Mouse (Mus musculus) natural killer cell, adult 2 months (primary cell): Measurements from ENCODE around the gene Sppl2c.
A peak's percentile ranks its signal among the peaks of the same experiment; 100 is the strongest.
"Not testable (repeated sequence)": the region's sequence is repeated elsewhere in the genome, so short reads cannot be mapped to it uniquely, and the experiment has no call there.

Source experiments
- DNase-seq, 2 experiments: peaks; one replicate each; pipeline ENCODE4 v3.0.0; 2022; ENCODE audit warnings: low spot score in 2 of 2

The Sppl2c gene

DNA sequence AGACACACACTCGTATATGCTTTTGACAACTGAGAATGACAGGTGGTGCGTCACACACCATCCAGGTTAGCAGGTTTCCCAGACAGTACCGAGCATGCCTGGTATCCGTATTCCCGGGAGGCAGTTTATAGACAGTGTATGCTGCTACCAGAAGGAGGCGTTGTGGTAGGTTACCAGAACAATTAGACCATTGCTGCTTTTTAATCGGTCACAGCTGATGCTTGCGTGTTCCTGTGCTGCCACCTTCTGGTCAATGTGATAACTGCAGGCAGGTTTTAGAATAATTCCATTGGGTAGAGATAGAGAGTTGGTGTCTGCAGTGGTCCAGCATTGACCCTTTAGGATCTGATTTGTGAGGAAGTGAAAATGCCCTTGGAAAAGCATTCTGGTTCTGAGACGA, 9.7 kb downstream of the Sppl2c start:
- DNase-seq: peak; percentile 39 to 66

DNA sequence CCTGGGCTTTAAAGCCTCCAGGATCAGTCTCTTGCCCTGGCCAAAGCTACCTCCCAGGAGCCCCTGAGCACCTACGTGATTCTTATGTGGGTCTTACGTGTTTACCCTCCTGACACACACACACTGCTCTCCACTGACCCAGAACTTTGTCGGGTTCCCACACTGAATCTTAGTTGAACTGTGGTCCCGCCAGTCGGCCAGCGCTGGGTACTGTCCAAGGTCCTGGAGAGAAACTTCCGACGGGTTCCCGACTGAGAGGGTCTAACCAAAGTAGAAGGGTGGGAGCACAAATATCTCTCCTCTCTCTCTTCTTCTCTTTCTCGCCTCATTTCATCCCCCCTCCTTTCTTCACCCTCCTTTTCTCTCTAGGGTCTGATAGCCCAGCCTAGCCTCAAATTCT, 11.7 kb downstream of the Sppl2c start:
- DNase-seq: no peak

DNA sequence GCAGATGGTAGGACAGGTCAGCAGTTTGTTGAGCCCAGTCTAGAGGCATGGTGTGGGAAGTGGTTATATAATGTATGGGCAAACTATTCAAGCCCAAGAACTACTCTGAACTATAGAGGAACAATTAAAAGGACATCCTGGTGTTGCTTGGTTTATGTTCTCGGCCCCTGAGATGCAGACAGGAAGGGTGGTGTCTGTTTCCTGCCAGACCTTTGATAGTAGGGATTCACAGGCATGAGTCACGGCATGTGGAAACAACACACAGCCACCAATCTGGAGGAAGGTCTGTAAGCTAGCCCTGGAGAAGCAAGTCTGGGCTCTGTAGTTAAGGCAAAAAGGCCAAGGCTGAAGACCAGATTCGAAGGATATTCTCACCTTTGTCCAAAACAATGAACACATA, 17.1 kb downstream of the Sppl2c start:
- no peak for DNase-seq

DNA sequence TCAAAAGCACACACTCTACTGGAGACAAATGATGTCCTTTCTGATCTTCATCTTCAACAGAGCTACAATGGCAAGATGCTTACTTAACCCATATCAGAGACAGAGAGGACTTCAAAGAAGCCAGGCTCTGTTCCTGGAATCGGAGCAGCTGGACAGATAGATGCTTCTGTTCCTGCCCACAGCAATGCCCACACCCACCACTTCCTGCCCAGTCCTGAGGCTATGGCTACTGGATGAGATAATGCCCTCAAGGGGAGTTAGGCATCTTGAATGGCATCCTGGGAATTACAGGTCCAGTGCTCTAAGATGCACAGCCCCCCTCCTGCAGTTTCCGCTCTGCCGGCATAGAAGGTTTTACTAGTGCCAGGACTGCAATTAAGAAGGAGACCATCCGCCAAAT, 20.4 kb downstream of the Sppl2c start:
- DNase-seq: no peak

DNA sequence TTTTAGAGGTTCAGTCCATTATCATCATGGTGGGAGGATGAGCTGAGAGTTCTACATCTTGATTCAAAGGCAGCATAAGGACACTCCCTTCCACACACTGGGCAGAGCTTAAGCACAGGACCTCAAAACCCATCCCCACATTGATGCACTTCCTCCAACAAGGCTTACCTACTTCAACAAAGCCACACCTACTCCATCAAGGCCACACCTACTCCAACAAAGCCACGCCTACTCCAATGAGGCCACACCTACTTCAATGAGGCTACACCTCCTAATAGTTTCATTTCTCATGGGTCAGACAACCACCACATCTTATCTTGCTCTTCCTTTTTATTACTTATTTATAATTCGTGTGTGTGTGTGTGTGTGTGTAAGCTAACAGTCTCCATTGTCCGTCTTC, 22.9 kb downstream of the Sppl2c start:
- DNase-seq: no peak

DNA sequence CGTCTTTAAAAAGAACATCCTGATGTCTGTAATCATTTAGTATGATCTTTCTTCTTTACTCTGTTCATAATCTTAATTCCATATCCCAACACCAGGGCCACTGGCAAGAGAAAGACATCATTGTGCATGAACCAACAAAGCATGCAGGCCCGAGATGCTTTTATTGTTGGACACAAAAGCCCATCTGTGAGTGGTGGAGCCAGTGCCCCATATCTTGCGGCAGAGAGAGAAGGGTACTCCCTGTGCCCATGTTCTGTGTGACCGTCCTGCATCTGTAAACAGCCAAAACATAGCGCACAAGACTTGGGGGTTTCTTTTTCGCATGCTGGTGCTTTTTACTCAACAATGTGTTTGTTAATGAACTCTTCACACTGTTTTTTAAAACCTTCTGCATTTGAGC, 25.1 kb downstream of the Sppl2c start:
- no peak for DNase-seq

DNA sequence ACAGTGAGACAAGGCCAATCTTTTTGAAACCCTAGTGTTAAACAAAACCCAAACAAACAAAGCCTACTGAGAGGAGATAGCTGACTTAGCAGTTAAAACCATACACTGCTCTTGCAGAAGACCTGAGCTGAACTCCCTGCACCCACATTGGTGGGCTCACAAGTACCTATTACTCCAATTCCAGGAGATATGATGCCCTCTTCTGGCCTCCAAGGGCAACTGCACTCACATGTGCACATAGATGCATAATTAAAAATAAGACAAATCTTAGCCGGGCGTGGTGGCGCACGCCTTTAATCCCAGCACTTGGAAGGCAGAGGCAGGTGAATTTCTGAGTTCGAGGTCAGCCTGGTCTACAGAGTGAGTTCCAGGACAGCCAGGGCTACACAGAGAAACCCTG, 28.0 kb downstream of the Sppl2c start:
- not testable (repeated sequence) for DNase-seq

DNA sequence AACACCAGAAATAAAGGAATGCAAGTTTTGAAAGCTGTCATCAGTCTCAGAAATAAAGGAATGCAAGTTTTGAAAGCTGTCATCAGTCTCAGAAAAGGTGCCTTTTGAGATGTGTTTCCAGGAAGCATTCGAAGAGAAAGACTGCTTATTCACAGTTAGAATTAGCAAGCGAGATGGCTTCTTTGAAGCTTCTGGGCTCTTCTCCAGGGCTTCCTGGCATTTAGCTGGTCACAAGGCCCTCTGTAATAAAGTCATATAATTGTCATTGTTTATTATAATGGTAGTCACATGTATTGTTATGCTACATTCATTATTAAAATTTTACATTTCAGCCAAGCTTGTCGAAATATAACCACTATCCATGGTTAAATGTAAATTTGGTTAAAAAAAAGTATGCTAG, 31.9 kb downstream of the Sppl2c start:
- no peak for DNase-seq

DNA sequence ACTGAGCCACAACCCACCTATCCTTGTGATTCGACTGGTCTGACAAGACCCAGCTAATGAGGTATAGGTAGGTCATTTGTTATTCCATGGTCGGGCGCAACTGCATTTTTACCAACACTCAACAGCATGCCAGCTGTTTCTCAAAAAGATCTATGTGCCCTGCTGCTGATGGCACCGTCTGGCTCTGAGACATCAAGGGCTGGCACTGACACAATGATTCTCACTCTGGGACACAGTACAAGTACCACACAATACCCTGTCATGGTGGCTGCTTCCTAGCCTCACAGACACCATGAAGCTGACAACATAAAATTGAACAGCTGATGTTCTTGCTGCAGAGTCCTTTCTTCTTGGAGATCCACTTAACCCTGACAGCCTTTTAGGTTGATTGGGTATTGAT, 34.2 kb downstream of the Sppl2c start:
- no peak for DNase-seq

DNA sequence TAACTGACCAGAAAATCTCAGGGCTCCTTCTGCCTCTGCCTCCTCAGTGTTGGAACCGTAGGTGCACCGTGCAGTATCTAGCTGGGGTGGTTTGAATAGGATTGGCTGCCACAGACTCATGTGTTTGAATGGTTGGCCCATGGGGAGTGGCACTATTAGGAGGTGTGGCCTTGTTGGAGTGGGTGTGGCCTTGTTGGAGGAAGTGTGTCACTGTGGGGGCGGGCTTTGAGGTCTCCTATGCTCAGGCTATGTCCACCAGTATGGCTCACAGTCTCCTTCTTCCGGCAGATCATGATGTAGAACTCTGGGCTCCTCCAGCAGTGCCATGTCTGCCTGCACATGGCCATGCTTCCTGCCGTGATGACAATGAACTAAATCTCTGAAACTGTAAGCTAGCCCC, 35.6 kb downstream of the Sppl2c start:
- DNase-seq: no peak

DNA sequence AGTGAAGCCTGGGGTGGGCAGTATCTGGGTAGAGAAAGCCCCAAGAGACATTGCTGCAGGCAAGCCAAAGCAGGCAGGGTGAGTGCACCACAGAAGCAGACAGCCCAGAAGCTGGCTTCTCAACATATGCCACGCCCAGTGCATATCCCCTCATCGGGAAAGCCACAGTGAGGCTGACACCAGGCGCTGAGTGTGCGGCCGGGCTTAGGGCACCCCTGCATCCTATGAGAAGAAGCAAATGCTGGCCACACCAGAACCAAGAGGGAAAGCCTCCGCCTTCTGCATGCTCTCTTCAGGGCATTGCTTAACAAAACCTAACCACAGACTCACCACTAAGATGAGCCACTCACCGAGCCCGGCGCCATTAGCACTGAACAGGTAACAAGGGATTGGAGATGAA, 37.2 kb downstream of the Sppl2c start:
- no peak for DNase-seq

DNA sequence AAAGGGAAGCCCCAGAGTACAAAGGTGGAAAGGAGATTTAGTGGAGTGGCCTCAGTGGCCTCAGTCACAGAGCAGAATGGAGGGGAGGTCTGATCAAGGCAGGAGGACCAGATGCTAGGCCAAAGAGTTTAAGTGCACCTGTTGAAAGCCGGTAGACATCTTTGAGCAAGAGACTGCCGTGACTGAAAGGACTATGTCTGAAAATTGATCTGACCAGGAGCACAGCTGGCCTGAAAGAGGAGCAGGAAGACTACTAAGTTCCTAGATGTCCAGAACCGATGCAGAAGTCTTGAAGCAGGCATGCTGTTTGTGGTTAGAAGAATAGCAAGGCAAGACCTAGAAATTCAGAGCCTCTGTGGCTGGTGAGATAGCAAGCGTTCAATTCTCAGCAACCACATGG, 43.3 kb downstream of the Sppl2c start:
- no peak for DNase-seq

DNA sequence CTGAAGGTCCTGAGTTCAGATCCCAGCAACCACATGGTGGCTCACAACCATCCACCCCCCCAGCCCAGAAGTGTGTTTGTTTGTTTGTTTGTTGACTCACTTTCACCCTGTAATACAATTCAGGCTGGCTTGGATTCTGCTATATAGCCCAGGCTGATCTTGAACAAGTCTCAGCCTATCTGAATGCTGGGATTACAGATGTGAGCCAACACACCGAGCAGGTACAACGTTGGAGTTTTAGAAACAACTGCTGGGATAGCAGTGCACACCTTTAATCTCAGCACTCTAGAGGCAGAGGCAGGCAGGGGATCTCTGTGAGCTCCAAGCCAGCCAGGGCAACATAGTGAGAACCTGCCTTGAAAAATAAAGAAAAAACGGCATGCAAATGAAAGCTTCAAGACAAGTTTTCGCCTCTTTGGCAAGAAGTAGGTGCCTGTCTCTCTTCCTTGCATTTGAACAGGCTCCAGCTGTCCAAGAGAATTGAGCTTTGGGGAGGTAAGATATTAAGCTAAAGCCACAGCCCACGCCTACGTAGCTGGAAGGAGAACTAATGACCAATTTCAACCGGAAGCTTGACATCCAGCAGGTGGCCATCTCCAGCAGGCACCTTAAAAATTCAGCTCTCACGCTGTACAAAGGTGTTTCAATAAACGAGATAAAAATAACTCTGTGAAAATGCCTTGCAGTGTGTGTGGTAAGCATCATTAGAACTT, 44.1 kb downstream of the Sppl2c start:
- no peak for DNase-seq

DNA sequence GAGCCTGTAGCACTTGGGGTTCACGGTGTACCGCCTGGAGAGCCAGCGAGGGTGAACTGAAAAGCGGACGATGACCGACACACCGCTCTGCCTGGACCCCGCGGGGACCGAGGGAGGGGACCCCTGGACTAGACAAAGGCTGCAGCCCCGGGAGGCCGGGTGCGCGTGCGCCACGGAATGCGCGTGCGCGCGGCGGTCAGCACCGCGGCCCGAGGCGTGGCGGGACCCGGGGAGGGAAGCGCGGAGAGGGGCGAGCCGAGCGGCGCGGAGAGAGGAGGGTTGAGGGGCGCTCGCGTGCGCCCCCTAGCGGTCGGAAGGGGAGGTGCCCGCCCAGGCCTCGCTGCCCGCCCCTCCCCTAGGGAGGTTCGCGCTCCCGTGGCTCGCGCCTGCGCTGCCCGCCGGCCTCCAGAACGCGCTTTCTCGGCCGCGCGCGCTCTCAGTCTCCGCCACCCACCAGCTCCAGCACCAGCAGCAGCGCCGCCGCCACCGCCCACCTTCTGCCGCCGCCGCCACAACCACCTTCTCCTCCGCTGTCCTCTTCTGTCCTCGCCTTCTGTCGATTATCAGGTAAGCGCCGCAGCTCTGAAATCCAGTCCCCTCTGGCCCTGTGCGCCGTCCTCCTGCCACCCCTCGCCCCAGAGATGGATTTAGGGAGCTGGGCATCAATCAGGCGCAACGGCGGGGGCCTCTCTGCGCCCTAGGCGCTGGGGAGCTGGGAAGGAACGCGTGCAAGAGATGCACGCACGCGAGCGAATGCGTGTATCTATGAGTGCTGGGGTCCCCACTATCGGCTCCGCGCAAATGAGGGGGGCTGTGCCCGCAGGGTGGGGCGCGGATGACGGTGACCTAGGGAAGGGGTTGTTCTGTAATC, 45.1 kb downstream of the Sppl2c start, which contains the start of gene Mapt:
Mapt (plus strand) TSS at position 350 of the 871 bp plus-strand sequence.
- DNase-seq: peak; percentile 30 to 60

DNA sequence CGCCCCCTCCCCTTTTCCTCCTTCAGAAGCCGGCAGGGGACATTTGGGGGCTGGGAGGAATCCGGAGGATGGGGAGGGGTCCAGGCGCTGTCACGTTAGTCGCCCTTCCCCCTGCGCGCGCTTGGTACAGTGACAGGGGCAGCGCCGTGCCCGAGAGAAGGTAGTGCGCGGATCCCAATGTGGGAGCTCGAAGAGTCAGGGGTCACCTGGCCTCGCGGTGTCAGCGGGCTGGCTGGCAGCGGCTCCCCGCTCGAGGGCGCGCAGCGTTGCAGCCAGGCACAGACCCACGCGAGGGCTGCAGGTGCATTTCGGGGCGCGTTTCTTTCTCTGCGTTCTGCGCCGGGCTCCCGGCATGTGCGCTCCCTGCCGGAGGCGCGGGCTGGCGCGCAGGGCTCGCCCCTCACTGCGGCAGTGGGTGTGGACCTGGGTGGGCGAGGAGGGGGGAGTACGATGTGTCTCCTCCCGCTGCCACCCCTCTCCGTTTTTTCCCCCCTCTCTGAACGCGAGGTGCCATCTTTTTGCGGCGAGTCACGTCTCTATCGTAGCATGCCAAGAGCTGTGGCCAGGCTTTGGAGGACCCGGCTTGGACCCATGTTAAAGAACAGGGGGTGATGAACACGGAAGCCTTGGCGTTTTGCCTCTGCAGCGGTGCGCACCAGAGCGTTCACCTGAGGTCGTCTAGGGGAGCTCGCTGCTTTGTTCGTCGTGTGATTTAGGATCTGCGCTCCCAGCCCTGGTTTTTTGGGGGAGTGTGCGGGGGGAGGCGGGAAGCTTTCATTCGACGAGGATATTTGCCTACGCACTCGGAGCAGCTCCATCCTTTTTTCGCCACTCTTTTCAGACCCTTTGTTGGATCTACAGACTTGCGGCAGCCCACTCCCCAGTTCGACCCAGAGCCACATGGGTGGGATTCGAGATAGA, 46.3 kb downstream of the Sppl2c start:
- peak in 1 of 2 experiments; percentile 15 for DNase-seq

DNA sequence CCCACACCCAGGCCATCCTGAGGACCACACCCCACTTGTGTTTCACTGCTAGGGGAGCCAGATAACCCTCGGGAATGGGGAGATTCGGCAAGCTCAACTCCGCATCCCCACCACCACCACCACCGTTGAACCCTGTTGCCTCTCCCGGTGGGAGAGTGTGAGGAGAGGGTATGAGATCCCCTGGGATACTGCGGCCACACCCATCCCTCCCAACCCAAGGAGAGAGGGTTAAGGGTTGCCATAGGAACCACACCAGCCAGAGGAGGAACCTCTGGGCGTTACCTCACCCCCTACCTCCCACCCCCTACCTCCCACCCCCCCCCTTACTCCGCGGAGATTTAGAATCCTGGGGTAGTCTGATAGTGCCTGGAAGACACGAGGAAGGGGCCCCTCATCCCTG, 47.0 kb downstream of the Sppl2c start:
- no peak for DNase-seq

DNA sequence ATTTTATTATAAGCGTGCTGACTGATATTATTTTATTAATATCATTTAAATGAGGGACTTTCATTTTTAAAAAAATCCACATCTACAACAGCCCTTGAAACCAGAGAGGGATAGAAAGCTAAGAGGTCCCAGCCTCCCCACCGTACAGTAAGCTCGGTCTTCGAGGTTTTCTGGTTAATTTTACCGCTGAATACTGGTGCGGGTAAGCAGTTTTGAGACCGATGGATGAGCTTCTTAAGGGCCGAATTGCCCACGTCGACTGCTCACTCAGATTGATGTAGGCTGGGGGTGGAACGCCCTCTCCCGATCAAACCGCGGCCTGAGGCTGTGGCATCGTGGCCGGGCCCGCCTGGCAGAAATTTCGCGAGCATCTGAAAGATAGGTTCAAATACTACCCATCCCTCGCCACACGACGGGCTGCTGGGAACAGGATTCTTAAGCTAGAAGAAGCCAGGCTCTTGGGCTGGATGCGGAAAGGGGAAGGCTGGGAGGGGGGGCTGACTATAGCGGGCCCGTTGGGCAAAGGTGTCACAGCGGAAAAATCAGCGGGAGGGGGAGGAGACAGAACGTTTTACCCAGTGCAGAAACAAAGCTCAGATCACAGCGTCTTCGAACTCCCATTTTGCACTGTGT, 47.6 kb downstream of the Sppl2c start:
- DNase-seq: no peak

DNA sequence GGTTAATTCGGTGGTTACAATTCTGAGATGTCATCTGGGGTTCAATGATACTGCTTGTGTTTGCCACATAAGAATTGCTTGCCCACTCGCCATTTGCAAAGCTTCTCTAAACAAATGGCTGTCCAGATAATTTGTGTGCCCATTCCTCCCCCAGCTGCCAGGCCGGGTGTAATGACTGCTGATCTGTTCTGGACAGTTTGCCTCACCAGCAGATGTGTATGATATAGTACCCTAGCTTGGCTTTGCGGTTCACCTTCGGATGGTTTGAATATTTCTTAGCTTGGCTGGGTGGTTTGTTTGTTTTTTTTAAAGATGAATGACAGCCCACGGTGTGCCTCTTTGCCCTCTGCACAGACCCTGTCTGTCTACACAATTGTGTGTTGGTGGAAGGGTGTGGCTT, 48.6 kb downstream of the Sppl2c start:
- no peak for DNase-seq

DNA sequence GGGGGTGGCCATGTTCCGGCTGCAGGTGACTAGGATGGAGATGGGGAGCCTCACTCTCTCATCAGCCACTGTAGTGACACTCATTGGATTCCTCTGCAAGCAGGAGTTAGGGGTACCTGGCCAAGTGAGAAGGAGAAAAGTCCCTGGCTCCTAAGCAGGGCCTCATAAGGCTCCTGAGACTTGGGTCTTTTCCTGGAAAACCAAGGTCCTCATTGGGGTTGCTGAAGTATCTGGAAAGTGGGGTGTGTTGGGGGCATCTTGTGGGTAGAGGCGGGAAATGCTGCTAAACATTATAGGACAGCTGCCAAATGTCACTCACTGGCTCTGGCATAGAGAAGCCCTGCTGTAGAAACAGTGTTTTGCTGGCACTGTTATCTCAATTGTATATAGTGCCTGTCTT, 49.8 kb downstream of the Sppl2c start:
- DNase-seq: no peak

DNA sequence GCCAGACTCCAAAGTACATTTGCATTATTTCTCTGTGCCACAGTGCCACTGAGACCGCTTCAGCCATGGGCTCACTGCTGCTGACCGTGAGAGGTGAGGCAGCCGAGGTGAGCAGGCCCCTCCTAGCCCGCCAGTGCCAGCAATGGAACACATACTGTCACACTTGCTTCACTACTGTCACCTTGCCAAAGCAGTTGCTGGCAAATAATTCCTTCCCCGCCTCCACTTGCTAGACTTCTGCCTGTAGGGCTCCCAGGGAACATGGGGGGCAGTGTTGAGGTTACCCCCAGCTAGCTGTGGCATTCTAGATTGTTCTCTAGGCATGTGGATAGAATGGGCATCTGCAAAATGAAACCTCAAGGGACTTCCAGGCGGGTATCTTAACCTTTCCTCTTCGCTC, 51.1 kb downstream of the Sppl2c start:
- DNase-seq: no peak

DNA sequence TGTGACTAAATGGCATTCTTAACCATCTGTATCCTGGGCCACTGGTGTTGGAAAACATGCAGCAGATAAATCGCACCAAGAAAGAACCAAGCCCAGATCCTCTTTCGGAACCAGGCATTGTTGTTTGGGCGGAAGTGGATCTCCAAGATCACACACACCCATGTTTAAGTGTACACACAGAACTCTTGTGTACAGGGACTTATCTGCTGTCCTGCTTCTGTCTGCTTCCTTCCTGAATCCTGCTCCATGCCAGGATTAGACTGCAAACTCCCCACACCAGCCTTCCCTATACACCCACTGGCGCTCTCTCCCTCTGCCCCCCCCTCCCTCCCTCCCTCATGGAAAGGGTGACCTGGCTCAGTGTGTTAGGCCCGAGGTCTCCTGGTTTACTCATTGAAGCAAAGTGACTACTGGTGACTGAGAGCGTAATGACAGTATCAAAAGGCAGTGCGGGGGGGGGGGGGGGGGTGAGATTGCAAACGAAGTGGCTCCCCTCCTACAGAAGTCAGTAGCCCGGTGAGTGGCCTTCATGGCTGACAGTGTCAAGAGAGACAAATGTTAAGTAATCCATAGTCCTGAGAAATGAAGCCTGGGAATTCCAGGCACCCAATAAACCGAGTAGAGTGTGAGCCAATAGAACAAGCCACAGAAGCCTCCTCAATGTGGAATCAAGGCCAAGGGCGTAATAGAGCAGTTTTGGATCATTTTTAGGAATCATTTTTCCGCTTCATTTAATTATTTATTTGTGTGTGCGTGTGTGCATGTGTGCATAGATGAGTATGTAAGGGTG, 52.0 kb downstream of the Sppl2c start:
- DNase-seq: no peak
